Mouse (Mus musculus): ENCODE data around the gene Apol6. TPM values are rescaled to one million over a fixed set of nuclear protein-coding genes. Genes with fewer than 3 reads are reported as not detected.

Gene Apol6
- polyA plus RNA-seq, 1 experiment from 2014 or later = not detected

DNA sequence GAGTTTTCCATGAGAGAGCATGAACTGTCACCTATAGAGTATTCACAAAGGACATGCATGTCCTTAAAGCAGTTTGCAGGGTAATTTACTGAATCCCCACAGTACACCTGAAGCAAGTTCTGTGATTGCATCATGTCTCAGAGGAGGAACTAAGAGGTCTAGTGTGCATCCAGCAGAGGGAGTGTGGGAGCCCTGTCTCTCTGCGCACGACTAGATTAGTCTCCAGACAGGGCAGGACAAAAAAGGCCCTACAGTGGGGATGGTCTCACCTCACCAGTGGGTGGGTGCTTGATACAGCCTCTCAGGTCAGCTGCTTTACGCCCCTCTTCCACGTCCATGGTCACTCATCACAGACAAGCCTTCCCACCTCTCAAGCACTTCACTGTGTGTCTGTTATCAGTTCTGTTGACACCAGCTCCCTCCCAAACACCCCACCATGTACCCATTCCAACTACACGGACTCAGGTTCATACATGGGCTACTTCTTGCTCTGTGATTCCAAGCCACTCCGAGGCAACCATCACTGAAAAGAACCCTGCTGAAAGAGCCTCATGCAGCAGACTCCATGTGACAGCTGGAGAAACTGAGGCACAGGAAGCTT lies 25.7 kb upstream of the Apol6 start:
- Histone ChIP-seq H3K27ac (replicated peaks) (no peak overlapping the region), H3K27me3 (no peaks in the 10 kb centered on the region), H3K4me3 (no peak overlapping the region), H3K36me3 (no peaks in the 10 kb centered on the region), H3K4me2 (no peak overlapping the region), H3K9ac (no peak overlapping the region), H3K9me3 (no peaks in the 10 kb centered on the region), H3K4me1 (replicated peaks) (peaks cover 15% of the 10 kb centered on the region)
- 62% methylated on average over 6 of the region's 6 CpGs for WGBS
- no peak for ATAC-seq (ENCODE audit: low FRiP score, low read depth)

GRCm38 (mm10) chr15:77019533-77019932 lies 25.0 kb upstream of the Apol6 start:
- Histone ChIP-seq H3K27me3 (no peaks in the 10 kb centered on the region), H3K9me3 (no peaks in the 10 kb centered on the region), H3K27ac (replicated peaks) (no peak overlapping the region), H3K4me1 (replicated peaks) (peaks cover 8% of the 10 kb centered on the region), H3K4me3 (no peak overlapping the region), H3K4me2 (no peak overlapping the region), H3K36me3 (no peaks in the 10 kb centered on the region), H3K9ac (no peak overlapping the region)
- 88% methylated on average over 7 of the region's 7 CpGs for WGBS
- no peak for ATAC-seq (ENCODE audit: low FRiP score, low read depth)

DNA sequence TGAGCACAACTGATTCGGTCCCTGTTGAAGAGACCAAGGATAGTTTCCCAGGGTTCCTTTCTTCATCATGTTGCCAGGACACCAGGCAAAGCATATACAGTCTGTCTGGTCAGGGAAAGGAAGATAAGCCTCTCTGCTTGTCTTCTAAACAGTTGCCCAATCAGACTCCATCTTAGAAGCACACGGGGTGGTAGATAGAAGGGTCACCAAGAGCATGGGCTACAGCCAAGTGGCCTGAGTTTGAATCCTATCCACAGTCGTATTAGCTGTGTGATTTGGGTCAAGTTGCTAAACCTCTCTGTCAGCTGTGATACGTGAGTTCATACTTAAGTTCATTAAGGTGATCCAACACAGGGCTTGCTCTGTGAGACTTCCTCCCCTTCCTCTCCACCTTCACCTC lies 24.4 kb upstream of the Apol6 start:
- Histone ChIP-seq H3K4me3 (no peak overlapping the region), H3K27ac (replicated peaks) (no peak overlapping the region), H3K4me2 (no peak overlapping the region), H3K27me3 (no peaks in the 10 kb centered on the region), H3K9ac (no peak overlapping the region), H3K36me3 (no peaks in the 10 kb centered on the region), H3K4me1 (replicated peaks) (peaks cover 2% of the 10 kb centered on the region), H3K9me3 (no peaks in the 10 kb centered on the region)
- WGBS = 89% methylated on average over 4 of the region's 4 CpGs
- ATAC-seq (ENCODE audit: low FRiP score, low read depth) = no peak

DNA sequence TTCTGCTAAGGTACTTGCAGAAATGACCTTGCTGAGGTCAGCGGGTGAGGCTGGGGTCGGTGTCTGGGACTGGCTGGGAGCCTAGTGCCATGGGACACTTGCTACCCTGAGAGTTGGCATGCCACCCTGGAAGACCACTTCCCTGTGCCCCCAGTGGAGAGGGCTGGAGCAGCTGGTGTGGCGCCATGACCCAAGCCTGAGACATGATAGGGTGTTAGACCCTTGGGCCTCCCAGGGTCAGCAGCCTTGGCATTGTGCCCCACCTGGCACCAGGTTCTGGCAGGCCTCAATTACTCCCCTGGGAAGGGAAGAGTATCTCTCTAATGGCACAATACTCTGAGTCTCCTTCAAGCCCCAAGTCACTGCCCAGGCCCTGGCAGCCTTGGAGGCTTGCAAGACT lies 23.5 kb upstream of the Apol6 start:
- WGBS = 94% methylated on average over 3 of the region's 3 CpGs
- Histone ChIP-seq H3K4me3 (no peak overlapping the region), H3K4me1 (replicated peaks) (peaks cover under 1% of the 10 kb centered on the region; the same call in 1 of the 2 replicates), H3K9ac (no peak overlapping the region), H3K27me3 (no peaks in the 10 kb centered on the region), H3K9me3 (no peaks in the 10 kb centered on the region), H3K36me3 (no peaks in the 10 kb centered on the region), H3K4me2 (no peak overlapping the region), H3K27ac (replicated peaks) (no peak overlapping the region)
- ATAC-seq (ENCODE audit: low FRiP score, low read depth) = no peak

- H3K27ac ChIP-seq (replicated peaks) = no peak overlapping the region
- H3K4me1 ChIP-seq (replicated peaks) = peaks cover 4% of the 10 kb centered on the region; the same call in 1 of the 2 replicates
- no peak overlapping the region for H3K4me3 ChIP-seq
- no peak for ATAC-seq (ENCODE audit: low FRiP score, low read depth)
- WGBS = 80% methylated on average over 4 of the region's 4 CpGs
- H3K9me3 ChIP-seq = no peaks in the 10 kb centered on the region
- H3K27me3 ChIP-seq = no peaks in the 10 kb centered on the region
- no peaks in the 10 kb centered on the region for H3K36me3 ChIP-seq
- no peak overlapping the region for H3K4me2 ChIP-seq
- no peak overlapping the region for H3K9ac ChIP-seq
Observed at GRCm38 (mm10) chr15:77021851-77022250, 22.7 kb upstream of the Apol6 start.

DNA sequence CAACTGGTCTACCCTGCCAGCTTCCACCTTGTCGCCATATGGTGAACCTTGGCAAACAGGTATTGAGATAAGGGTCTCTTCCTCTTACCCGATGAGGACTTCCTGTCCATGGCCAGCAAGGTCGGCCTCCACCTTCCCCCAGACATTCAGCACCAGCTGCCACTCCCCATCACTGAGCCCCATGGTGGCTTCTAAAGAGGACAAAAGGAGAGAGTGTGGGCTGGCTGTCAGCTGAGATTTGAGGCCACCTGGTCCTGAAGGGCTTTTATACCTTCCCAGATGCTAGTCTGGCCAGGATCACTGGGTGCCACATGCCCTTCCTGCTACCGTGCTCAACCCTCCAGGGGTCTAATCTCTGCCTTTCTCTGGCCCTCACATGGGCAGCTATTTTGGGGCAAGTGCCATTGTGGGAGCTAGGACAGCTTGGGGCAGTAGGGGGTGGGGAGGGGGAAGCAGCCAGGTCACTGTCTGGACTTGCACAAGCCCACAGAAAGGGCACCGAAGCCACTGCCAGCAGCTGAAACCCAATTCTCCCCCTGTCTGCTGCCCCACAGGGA lies 22.1 kb upstream of the Apol6 start:
- no peak overlapping the region for H3K4me2 ChIP-seq
- no peak overlapping the region for H3K9ac ChIP-seq
- no peaks in the 10 kb centered on the region for H3K36me3 ChIP-seq
- WGBS = 85% methylated on average over 5 of the region's 5 CpGs
- no peaks in the 10 kb centered on the region for H3K27me3 ChIP-seq
- peaks cover 4% of the 10 kb centered on the region; the same call in 1 of the 2 replicates for H3K4me1 ChIP-seq (replicated peaks)
- H3K4me3 ChIP-seq = no peak overlapping the region
- ATAC-seq (ENCODE audit: low FRiP score, low read depth) = no peak
- no peak overlapping the region for H3K27ac ChIP-seq (replicated peaks)
- no peaks in the 10 kb centered on the region for H3K9me3 ChIP-seq

- H3K36me3 ChIP-seq = no peaks in the 10 kb centered on the region
- no peaks in the 10 kb centered on the region for H3K27me3 ChIP-seq
- H3K27ac ChIP-seq (replicated peaks) = no peak overlapping the region
- H3K4me3 ChIP-seq = no peak overlapping the region
- no peak for ATAC-seq (ENCODE audit: low FRiP score, low read depth)
- no peak overlapping the region for H3K4me2 ChIP-seq
- no peak overlapping the region for H3K9ac ChIP-seq
- H3K4me1 ChIP-seq (replicated peaks) = peaks cover 8% of the 10 kb centered on the region
- no peaks in the 10 kb centered on the region for H3K9me3 ChIP-seq
- 54% methylated on average over 5 of the region's 5 CpGs for WGBS
Observed at GRCm38 (mm10) chr15:77025884-77026583, 18.5 kb upstream of the Apol6 start.

DNA sequence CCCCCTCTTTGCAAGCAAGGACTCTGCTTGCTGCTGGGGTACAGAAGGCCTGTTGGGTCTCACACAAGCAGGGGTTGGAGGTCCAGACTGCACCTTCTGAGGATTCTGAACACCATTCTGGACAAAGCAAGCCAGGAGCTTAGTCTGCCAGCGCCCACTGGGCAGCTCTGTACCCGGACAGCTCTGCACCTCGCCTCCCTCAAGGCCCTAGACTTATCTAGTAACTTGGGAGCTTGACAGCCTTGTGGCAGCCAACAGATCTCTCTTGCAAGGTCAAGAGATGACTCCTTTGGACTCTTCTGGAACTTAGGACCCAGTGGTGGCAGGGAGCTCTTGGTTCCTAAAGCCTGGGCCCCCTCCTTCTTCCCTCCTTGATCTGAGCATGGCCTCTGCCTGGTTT lies 17.4 kb upstream of the Apol6 start:
- Histone ChIP-seq H3K27me3 (no peaks in the 10 kb centered on the region), H3K4me3 (no peak overlapping the region), H3K4me2 (no peak overlapping the region), H3K4me1 (replicated peaks) (peaks cover 8% of the 10 kb centered on the region), H3K36me3 (no peaks in the 10 kb centered on the region), H3K9ac (no peak overlapping the region), H3K9me3 (no peaks in the 10 kb centered on the region), H3K27ac (replicated peaks) (no peak overlapping the region)
- 92% methylated on average over 3 of the region's 3 CpGs for WGBS
- ATAC-seq (ENCODE audit: low FRiP score, low read depth) = no peak

DNA sequence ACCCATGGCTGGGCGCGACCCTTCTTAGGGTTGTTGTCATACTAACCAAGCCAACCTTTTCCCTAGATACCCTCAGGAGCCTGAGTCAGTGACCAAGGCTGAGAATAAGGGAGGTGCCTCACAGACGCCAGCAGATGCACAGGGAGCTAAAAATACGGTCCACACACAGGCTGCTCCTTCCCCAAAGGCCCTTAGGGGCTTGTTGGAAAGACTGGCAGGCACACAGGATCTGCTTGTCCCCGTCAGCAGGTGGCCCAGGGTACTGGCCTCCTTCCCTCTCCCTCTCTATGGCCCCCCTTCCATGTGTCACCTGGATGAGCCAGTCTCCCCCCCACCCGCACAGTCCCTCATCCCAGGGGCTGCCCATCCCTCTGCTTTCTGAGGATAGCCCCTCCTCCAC lies 16.9 kb upstream of the Apol6 start:
- H3K4me1 ChIP-seq (replicated peaks) = peaks cover 8% of the 10 kb centered on the region
- no peaks in the 10 kb centered on the region for H3K36me3 ChIP-seq
- H3K27ac ChIP-seq (replicated peaks) = no peak overlapping the region
- ATAC-seq (ENCODE audit: low FRiP score, low read depth) = no peak
- H3K27me3 ChIP-seq = no peaks in the 10 kb centered on the region
- H3K4me2 ChIP-seq = no peak overlapping the region
- H3K9ac ChIP-seq = no peak overlapping the region
- no peaks in the 10 kb centered on the region for H3K9me3 ChIP-seq
- no peak overlapping the region for H3K4me3 ChIP-seq
- WGBS = 75% methylated on average over 6 of the region's 6 CpGs

DNA sequence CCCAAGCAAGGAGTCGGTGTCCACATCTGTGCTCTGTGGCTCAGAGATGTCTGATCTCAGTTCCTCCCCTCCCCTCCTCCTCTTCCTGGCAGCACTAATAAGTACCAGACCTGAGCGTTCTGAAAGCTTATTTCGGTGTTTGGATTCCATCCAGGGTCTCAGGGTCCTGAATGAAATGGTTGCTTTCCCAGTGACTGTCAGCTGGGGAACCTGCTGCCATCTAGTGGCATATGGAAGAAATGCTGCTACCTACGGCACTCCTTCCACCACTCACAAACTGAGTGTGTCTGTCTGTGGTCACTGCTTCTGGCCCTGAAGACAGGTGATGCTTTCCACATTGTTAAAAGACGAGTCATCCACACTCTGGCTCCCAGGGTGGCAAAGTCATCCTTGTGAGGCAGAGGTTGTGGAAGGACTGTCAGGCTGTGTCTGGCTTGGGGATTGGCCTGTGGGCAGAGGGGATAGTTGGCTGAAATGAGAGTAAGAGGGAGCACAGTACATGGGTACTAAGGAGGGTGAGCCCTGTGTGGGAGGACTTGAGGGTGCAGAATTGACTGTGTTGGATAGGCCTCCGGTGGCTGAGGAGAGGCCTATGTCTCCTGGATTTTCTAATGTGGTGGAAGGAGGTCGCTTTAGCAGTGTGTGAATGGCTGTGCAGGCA lies 15.1 kb upstream of the Apol6 start:
- Histone ChIP-seq H3K4me2 (no peak overlapping the region), H3K27ac (replicated peaks) (peak overlapping the region; percentile 49), H3K4me3 (no peak overlapping the region), H3K36me3 (no peaks in the 10 kb centered on the region), H3K4me1 (replicated peaks) (peaks cover 8% of the 10 kb centered on the region), H3K9me3 (no peaks in the 10 kb centered on the region), H3K9ac (no peak overlapping the region), H3K27me3 (no peaks in the 10 kb centered on the region)
- ATAC-seq (ENCODE audit: low FRiP score, low read depth) = peak; percentile 69
- WGBS = 24% methylated on average over 7 of the region's 7 CpGs

DNA sequence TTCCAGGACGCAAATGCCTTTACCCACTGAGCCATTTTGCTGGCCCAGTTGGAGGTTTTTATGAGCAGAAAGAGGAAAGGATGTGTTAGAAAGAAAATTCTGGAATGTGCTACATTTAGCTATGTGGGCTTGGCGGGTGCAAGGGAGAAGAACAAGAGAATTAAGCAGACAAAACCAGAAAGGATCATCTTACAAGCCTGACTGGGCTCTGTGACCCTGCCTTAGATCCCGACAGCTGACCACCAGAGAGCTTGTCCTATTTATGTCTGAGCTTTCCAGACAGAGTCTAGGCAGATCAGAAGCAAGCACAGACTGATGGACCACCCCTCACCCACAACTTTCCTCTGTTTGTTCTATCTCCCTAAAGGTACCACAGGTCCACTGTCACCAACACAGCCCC lies 13.3 kb upstream of the Apol6 start:
- Histone ChIP-seq H3K4me2 (no peak overlapping the region), H3K9ac (no peak overlapping the region), H3K27ac (replicated peaks) (no peak overlapping the region), H3K27me3 (no peaks in the 10 kb centered on the region), H3K4me3 (no peak overlapping the region), H3K4me1 (replicated peaks) (peaks cover 5% of the 10 kb centered on the region), H3K9me3 (no peaks in the 10 kb centered on the region), H3K36me3 (no peaks in the 10 kb centered on the region)
- WGBS = 62% methylated on average over 3 of the region's 3 CpGs
- no peak for ATAC-seq (ENCODE audit: low FRiP score, low read depth)

- no peak for ATAC-seq (ENCODE audit: low FRiP score, low read depth)
- H3K9ac ChIP-seq = no peak overlapping the region
- H3K4me1 ChIP-seq (replicated peaks) = peaks cover 18% of the 10 kb centered on the region
- no peaks in the 10 kb centered on the region for H3K27me3 ChIP-seq
- 71% methylated on average over 6 of the region's 6 CpGs for WGBS
- no peak overlapping the region for H3K4me3 ChIP-seq
- H3K36me3 ChIP-seq = no peaks in the 10 kb centered on the region
- H3K9me3 ChIP-seq = no peaks in the 10 kb centered on the region
- no peak overlapping the region for H3K4me2 ChIP-seq
- no peak overlapping the region for H3K27ac ChIP-seq (replicated peaks)
Observed at GRCm38 (mm10) chr15:77034526-77034925, 10.0 kb upstream of the Apol6 start.
